Mouse (Mus musculus) cerebellum, adult 9-10 months (tissue): ENCODE results near the gene Plac1.

Experiments
- DNase-seq: peaks from one replicate; pipeline ENCODE4 v3.0.0; 2022

Gene Plac1

GRCm38 (mm10) chrX:53099951-53100350 lies 140.0 kb downstream of the Plac1 start:
- no peak for DNase-seq

DNA sequence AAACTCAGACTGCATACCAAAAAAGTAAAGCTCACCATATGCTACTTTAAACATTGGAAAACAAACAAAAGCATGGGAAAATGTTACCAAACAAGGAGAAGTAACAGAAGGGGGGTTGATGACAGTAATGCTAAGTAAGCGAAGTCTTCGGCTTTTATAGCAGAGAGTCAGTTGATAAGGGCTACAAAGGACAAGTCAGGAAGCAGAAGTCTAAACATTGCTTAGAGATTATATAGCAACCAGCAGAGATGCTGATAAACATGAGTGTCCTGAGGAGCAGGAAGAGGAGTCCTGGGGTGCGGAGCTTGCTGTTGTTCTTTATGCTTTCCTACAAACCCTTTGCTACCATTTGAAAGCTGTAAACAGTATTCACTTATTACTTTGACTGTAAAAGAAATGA lies 140.6 kb downstream of the Plac1 start:
- no peak for DNase-seq

- no peak for DNase-seq
Observed at GRCm38 (mm10) chrX:53098293-53098692, 141.6 kb downstream of the Plac1 start.

DNA sequence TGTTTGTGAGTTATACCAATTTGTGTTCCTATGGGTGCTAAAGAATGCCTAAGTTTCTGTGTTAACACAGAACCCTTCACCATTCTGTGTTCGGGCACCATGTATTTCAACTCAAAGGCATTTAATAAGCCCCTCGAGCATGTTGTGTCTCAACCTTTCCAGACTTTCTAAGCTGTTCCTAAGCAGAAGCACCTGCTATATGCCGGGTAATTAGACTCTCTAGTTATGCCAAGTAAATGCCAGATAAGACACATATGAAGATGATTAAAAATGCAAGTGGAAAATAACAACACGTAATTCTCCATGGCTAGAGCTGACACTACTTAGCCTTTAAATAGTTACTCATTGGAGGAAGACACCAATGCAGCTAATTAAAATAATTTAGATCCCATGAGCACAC lies 142.1 kb downstream of the Plac1 start:
- DNase-seq = no peak

- no peak for DNase-seq
Observed at GRCm38 (mm10) chrX:53093381-53093780, 146.5 kb downstream of the Plac1 start.

DNA sequence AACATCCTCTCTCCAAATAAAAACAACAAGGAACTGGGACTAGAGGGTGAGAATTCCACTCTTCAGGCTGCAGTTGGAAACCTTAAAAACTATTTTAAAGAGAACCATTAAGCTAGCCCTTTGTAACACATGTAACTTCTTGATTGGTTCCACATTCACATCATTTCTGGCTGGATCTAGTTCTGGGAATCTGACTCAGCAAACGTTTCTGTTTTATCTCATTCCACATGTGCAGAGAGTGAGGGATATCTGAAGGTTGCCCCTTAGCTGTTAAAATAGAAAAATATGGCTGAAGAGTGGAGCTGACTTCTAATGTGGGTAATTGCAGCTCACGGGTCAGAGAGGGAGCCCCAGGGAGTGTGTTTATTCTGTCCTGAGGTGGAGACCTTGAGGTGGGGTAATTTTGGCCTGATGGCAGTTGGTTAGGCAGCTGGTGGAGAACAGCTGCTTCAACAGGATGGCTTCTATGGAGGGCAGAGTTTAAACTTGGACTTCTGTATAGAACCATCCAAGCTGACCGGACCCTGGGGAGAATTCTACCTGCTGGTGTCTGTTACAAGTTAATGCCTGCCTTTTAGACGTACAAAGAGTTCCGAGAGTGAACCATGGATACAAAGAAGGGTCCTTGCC lies 151.1 kb downstream of the Plac1 start:
- DNase-seq = no peak

DNA sequence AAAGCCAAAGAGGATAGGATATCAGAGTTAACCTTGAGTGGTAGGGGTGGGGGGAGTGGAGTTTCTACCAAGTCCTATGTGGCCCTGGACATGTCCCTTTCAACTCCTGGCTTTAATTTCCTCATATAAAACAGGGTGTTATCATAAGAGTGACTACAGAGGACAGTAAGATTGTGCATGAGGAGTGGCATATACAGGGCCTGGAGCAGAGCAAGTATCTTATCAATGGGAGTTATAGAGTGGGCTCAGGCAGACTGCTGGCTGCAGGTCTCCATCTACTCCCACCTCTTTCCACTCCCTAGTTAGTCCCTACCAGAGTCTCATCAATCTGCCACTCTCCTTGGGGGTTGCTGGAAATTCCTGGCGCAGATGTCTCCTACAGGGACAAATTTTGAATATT lies 152.7 kb downstream of the Plac1 start:
- no peak for DNase-seq

DNA sequence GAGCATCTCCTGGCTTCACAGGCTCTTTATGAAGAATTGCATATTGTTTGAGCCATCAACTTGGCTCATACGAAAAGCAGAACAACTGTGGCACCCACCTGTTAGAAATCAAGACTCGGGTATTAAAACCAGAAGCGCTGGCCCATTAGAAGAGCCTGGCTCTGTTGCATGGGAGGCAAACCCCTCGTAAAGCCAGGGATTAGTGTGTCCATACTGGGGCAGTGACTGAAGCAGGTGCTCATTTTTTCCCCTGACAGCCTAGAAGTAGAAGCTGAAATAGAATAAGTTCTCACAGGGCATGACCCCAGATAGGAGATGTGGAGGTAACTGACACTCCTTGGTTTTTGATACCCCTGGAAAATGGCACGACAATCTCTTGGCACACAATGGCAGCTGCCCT lies 154.4 kb downstream of the Plac1 start:
- DNase-seq = no peak

DNA sequence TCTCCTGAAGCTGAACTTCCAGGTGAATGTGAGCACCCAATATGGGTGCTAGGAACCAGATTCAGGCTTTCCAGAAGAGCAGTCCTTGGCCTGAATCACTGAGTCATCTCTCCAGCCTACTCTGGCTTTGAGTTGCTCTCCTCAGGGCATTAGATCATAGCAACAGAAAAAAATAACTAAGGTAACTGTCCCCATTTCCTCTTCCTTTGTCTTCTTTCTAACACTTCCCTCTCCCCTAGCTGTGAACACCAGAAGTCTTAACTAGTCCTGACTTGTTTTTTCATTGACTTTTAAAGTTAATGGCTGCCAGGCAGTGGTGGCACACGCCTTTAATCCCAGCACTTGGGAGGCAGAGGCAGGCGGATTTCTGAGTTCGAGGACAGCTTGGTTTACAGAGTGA lies 175.5 kb downstream of the Plac1 start:
- no peak for DNase-seq

- DNase-seq = no peak
Observed at GRCm38 (mm10) chrX:53059426-53060007, 180.4 kb downstream of the Plac1 start.

DNA sequence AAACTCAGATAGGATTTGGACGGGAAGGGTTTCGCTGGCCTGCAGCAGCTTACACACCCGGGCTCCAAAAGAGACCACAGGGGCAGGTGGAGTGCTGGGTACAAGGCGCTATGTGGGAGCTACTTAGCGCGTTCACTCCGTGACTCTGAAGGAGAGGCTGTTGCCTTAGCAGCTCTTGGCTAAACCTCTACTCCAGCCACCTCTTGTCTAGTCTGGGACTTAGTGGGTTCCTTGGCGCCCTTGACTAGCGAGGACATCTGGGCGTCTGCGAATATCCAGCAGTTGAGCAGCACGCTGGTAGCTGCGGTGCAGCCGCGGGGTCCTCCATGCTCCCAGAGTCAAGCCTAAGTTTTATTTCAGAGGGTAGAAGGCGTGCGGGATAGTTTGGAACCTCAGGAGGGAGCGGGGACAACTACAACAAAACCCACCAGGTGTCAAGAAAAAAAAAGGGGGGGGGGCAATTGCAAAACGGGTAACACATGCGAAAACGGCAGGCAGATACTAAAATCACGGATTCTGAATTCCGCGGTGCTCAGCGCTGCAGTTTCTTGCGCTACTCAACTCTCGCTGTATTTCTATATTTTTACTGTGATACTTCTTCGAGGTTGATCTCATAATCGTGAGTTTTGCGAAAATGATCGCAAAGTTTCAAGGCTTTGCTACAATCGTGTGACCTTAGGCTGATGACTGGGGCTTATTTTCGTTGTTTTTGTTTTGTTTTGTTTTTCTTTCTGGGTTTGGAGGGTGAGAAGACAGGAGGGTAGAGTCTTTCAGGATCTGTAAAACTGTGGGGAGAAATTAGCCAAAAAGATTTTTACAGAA lies 181.2 kb downstream of the Plac1 start:
- DNase-seq = no peak

- DNase-seq = no peak
Observed at GRCm38 (mm10) chrX:53057760-53058090, 182.2 kb downstream of the Plac1 start.

- DNase-seq = peak; percentile 18
Observed at GRCm38 (mm10) chrX:53057054-53057759, 182.7 kb downstream of the Plac1 start.

DNA sequence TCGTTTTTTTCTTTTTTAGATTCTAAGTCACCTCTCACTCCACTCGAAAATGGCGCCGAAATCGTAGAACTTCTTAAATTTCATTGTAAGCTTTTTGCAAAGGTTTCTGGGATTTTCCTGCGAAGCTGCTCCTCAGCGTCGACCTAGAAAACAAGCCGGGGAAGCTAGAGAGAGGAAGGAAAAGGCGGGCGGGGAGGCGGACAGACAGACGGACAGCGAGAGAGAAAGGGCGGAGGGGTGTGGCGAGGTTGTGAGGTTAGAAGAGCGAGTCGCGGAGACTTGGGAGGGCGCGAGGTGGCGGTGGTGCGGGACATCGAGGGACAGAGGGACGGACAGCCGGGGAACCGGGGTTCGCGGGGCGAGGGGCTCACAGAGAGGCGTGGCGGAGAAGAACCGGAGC lies 183.3 kb downstream of the Plac1 start:
- DNase-seq = no peak

- no peak for DNase-seq
Observed at GRCm38 (mm10) chrX:53055771-53056170, 184.1 kb downstream of the Plac1 start.

DNA sequence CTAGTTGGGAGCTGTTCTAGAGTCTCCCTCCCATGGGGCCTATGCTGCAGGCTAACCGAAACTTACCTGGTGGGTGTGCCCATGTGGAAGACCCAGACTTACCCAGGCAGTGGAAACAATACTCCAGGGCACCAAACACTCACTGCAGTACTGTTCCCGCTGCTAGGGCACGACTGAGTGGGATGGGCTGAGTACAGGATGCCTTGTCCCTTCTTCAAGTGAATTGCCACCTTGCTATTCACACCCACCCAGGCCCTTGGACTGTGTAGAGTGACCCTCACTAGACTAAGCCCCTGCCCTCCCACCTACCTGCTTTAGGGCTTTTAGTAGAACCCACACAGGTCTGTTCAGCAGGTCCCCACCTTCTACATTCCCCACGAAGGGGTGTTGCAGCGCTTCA lies 186.0 kb downstream of the Plac1 start:
- DNase-seq = no peak

DNA sequence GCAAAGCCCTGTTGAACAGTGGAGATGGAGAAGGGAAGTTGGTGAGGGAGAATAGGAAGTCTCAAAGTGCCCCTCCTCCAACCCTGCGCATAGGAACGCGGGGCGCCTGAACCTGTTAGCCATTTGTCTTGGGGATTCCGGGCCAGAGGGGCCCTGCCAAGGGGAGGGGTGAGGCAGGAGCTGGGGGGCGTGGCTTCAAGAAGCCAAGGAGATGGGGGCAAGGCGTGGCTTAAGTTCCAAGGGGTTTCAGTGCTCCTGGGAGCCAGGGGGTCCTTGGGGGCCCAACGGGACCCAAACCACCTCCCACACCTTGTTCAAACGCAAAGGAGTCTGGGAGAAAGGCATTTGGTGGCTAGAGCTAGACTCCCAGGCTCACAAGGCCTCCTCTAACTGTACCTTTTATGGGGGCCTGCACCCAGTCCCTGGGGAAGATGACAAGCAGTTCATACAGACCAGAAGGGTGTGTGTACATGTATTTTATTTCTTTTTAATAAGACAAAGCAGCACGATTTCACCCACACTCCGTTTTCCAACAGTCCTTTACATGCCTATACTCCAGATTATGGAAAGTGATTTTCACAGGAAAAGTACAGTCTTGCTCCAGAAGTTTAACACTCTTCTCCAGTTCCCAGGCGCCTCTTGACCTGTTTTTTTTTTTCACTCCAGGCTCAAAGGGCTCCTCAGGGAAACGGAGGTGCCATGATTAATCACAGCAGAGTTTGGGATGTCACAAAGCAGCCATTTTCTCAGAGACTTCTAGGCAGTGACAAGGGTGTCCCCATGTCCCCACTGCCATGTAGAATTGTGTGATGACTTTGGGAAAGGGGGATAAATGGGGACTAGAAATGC lies 187.0 kb downstream of the Plac1 start:
- DNase-seq = no peak

GRCm38 (mm10) chrX:53050353-53050752 lies 189.6 kb downstream of the Plac1 start:
- no peak for DNase-seq

- no peak for DNase-seq
Observed at GRCm38 (mm10) chrX:53049196-53049595, 190.7 kb downstream of the Plac1 start.

DNA sequence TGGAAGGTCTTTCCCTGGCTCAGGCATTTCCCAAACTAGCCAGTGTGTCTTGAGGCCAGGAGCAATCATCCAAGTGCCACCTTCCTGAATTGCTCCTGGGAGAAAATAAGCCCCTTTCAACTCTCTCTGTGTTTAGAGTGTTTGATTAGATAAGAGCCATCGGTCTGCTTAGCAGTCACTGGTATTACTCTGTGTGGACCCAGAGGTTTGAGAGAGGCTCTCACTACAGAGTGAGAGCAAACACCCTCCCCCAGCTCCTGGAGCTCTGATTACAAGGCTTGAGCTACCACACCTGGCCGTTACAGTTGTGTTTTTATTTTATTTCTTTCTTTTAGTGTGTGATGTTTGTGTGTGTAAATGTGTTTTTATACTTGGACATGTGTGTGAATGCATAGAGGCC lies 193.0 kb downstream of the Plac1 start:
- no peak for DNase-seq

DNA sequence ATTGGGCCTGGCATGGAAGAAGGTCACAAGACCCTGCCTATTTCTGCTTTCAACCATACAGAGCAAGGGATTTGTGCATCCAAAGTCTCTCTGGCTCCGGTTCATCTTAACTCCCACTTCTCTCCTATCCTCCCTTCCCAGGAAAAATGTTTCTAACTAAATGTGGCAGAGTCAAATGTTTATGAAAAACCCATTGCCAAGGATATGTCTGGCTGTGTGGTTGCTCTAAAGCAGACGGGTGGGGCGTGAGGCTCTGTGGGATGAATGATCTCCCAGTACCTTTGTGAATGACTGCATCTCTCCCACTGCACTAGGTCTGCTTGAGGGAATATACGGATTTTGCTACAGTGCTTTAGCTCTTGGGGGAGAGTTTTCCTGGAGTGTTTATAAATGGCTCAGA lies 193.9 kb downstream of the Plac1 start:
- DNase-seq = no peak

DNA sequence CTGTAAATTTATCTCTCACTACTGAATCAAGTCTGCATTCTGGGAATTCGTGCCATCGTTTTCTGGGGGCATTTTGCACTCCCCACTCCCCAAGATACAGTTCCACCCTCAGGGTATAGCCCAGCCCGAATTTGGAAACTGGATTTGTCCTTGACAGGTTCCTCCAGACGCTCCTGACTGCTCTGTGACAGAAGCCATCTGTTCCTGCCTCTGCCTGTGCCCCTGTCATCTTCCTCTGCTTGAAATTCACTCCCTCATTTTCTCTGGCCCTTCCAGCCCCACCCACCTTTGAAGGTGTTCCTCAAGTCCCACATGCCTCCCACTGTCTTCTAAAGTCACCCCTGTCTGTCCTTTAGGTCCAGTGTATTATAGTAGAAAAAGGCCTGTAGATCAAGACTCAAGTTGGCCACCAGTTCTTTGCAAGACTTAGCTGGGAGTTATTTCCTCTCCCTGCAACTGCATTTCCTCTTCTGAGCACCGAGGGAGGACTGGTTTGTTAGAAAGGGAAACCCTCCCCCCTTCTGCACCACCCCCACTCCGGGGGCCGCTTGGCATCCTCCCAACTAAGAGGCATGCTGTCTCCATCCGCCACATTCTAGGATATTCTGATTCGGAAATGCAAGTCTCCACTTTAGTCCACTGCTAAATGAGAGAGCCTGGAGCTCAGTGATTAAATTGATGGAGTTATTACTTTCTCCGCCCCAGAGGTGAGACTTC lies 194.6 kb downstream of the Plac1 start:
- DNase-seq = no peak
